Mouse (Mus musculus): Measurements from ENCODE around the gene 4931440F15Rik.

4931440F15Rik gene

DNA sequence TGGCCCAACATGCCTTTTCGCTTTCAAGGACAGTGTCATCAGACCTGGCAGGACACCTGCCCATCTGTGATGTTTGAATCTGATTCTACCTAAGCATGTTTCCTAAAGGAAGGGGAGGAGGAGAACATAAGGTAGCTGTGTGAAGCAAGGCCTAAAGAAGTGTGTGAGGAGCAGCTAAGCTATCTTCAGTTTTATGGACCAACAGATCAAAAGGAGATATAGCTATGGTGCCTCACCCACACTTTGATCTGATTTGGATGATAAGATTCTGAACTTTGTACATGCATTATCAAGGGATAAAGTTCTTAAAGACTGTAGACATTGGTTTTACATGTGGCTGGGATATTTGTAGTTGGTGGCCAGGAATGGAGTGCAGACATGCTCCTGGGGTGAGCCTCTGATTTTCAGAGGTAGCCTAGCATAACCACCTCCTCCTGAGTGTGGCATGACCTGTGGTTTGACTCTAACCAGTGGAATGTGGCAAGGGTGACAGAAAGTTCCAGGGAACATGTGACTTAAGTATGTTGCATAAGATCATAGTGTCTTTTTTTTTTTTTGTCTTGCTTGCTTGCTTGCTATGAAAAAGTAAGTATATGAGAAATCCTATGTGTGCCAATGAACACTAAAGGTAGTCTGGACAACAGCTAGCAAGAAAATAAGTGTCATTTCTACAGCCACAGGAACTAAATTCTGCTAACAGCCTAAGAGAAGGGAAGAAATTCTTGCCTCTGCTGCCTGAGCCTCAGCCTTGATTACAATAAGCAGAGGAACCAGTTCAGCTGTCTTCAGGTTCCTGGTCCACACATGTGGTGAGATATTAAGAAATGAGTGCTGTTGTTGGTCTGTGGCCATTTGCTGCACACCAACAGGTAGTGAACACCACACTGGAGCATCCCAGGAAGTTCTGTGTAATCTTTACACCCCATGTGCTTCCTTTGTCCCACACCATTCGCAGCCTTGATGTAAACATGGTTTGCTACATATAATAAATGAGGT, 23.7 kb downstream of the 4931440F15Rik start:
- no peak for DNase-seq

DNA sequence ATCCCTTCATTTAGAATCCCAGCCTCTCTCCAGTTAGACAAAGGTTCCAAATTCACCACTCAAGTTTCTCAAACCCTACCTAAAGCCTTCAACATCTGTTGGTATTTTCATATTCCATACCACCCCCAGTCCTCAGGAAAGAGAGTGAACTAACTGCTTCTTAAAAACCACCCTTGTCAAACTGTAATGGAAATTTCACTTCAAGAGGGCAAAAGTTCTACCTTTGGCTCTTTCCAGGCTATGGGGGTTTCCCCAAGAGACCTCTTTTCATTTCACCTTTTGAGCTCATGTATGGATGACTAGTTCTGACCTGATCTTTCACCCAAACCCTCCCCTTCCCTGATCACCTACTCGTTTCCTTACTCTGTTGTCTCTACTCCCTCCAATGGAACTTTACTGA, 25.6 kb downstream of the 4931440F15Rik start:
- no peak for DNase-seq

DNA sequence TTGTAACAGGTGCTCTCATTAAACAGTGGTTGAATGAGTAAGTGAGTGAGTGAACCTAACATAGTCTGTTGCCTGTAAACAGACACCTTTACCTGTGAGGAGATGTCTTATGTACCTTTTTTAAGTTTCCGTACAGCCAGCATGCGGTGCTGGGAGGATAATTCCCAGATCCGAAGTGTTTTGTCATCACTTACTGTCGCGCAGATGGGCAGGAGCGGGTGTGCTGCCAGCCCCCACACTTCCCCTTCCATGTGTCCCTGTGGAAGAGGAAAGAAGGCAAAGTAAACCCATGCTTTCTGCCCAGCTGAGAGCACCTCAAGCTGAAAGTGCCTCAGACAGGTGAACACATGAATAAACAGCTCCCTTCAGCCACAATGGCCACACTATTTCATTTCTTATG, 30.4 kb downstream of the 4931440F15Rik start:
- DNase-seq, result no peak

DNA sequence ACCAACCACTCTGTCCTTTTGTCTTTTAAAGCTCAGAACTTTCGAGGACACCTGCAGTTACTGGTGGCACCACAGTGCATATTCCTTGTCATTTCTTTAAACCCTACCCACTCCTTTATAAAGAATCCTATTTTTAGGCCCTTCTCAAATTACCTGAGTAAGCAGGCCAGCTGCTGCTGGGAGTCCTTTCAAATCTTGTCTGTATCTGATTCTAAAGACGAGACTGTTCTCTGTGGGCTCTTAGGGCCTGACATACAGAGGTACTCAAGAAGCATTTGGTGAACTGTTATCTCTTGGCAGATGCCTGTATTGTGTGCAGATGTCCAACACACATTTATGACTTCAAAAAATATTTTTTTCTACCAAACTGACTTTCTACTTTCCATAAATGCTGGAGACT, 31.0 kb downstream of the 4931440F15Rik start:
- DNase-seq, result no peak

DNA sequence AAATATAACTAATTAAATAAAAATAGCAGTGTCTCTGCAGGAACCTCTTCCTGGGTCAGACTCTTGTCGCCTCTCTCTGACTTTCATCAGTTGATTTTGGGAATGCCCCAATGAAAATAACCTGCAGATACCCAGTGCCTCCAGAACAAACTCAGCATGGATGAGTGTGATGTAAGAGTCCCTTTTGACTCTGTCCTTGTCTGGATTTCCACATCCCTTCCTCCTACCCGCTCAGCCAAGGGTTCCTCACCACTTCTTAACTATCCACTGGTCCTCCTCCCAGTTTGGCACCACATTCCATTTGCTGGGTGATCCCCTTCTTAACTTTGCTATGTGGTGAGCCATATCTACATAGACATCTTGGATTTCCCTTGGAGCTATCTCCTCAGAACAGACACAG, 34.7 kb downstream of the 4931440F15Rik start:
- no peak for DNase-seq

DNA sequence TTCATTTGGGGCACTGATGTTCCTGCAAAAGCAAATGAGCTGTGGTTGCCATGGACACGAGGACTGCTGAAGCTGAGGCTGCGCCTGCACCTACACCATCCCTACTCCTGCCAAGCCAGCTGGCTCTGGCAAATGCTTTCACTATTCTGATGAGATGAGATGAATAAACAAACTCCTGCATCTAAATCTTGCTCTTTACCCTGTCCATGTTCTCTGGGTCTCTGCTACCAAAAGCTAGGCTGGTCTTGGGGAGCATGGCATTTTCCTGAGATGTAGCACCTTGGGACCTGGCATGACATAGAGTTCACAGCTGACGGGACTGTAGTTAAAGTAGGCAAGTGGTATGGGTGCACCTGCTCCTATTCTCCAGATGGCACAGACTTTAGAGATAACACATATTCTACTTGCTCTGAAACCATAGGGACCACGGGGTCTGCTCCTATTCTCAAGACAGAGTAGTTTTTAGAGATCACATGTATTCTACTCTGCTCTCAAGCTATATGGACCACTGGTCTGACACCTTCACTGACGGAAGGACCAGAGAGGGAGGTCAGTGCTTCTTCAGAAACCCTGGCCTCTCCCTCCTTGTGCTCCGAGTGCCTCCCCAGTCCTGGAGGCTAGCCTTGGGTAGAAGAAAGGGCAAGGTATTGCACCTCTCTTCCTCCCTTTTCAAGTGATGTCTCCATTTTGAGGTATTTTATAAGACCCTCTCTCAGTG, 36.4 kb downstream of the 4931440F15Rik start:
- DNase-seq, result no peak

DNA sequence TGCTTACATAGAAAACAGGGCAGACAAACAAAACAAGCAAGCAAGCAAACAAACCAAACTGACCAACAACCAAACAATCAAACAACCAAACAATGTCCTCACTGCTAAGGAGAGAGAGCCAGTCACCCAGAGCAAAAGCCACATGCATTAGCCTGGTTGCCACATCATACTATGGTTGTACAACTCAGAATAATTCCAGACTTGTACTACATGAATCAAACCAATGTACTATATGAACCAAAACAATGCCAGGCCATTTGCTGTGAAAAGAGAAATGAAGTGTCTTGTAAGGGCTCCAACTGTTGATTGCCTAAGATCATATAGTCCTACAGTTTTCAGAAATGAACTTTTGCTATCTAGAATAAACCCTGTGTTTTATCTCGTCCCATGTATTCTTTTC, 37.0 kb downstream of the 4931440F15Rik start:
- no peak for DNase-seq

DNA sequence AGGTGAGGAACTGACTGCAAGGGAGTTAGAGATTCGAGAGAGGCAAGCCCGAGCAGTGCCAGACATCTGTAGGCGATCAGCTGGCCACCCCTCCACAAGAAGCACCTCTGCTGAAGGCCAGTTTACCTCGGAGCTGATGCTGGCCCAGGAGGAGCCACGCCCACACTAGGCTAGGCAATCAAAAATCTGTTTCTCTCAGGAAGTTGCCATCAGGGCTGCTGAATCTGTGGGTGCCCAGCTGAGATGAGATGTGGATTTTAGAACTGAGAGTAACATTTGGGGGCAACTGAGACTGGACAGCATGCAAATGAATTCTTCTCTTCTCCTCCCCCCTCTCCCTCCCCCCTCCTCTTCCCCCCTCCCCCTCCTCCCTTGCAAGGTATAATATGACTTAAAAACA, 38.0 kb downstream of the 4931440F15Rik start:
- no peak for DNase-seq

DNA sequence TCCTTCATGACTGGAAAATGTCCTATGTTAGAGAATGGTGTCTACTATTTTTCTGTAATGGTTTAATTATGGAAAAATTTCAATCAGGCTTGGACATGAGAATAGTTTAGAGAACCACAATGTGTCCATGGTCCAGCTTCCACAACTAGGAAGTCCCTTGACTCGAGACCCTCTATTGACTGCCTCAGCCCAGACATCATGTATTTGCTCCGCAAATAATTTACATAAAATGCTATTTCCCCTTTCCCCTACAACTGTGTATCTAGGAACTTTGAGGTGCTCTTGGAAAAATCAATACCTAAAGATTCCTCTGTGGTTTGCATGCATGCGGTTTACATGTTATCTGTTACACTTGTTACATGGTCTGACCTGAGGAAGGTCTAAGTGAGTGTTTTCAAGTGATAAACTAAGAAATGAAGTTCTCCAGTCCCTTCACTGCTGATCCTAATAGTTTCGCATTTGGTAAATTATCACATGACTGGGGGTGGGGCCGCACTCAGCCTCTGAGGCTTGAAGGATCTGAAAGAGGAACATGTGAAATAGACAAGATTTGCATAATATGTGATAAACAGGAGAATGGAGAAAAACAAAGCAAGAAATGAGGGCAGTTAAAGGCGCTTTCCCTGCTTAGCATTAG, 38.8 kb downstream of the 4931440F15Rik start:
- DNase-seq, result peak; percentile 36

DNA sequence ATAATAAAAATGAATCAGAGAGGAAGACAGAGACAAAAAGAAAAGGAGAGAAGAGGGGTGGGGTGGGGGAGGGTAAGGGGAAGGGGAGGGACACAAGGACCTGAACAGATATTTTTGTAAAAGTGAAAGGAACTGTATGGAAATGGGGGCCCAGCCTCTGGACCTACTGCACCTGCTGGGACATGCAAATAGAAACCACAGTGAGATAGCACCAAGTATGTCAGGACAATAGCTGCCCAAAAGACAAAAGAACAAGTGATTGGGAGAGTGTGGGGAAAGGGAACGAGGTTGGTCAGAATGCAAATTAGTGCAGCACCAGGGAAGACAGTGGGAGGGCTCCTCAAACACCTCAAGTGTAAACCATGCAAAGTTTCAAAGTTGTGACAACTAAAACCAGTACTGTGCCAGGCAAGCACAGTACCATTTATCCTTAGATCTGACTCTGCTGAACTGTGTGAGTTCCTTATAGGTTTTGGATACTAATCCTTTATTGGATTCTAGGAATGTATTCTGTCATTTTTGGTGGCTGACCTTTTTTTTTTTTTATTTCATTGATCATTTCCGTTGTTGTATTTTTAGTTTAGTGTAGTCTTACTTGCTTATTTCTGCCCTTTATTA, 46.0 kb downstream of the 4931440F15Rik start:
- no peak for DNase-seq

DNA sequence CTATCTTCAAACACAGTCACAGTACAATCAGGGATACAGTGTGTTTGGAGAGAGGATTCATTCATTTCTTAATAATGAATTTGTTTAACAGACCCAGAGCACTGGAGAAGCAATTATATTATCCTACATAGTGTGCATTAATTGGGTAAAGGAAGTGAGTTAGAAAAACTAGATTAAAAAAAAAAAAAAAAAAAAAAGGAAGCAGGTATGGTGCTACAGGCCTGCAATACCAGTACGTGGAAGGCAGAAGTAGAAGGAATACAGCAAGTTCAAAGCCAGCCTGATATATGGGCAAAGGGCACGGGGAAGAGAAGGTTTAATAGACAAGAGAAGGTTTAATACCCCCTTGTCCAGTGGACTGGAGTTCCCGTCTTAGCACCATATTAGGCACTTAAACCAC, 46.5 kb downstream of the 4931440F15Rik start:
- DNase-seq, result no peak

DNA sequence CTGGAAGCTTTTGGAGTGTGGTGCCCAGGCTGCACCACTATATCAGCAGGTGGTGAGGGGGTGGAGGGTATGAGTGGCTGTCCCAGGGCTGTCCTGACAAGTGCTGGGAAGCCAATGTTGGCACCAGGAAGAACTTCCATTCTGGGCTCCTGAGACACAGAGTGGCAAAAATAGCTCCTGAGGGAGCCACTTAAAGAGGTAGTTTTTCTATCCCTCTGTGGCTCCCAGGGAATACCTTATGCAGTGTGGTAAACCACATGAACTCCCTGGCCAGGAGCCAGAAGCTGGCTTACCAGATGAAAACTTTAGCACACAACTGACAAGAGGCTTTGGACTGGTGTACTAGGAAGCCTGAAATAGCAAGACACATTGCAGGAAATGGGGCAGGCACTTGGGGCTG, 47.5 kb downstream of the 4931440F15Rik start:
- DNase-seq, result no peak

DNA sequence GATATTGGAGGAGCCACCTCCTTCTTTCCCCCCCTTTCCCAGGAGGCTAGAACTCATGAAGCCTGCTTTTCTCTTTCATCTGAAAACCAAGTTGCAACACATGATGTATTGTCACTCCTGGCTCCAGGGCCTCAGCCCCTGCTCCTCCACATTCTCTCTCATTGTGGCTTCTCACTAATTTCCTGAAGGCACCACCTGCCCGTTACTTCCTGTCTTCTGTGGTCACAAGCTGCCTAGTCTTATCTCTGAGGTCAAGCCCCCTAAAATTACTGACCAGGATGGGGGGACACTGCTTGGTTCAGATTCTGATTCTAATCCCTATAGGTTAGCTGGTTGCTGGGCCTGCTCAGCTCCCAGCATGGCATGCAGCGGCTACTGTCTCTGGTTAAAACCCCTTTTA, 50.7 kb downstream of the 4931440F15Rik start:
- no peak for DNase-seq

DNA sequence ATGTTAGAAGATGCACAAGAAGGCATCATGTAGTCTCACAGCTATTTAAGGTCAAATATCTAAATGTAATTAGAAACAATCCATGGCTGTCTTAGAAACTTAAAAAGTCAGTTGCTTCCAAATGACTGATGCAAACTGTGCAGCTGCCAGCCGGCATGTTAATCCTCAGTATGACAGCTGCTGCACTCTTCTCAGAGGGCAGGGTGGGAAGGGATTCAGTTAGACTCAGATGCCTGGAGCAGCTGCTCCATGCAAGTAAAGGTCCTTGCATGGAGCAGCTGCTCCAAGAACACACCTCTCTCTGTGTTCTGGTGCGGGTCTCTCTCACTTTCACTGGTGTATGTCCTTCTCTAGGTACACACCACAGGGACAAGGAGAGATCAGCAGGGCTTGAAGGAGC, 51.2 kb downstream of the 4931440F15Rik start:
- no peak for DNase-seq

Data from lung, postnatal 14 days (tissue).